Mouse (Mus musculus): ENCODE measurements around the gene Gramd1b. TPM values are rescaled to one million over a fixed set of nuclear protein-coding genes. Genes with fewer than 3 reads are reported as not detected.

Gene Gramd1b
- polyA plus RNA-seq, 1 experiment from 2014 or later, result 2.8 TPM

GRCm38 (mm10) chr9:40418803-40419202 is 112.4 kb downstream of the Gramd1b start:
- no peaks in the 10 kb centered on the region for H3K4me1 ChIP-seq (ENCODE audit: control insufficient read depth, insufficient read depth, low read length)
- no peaks in the 10 kb centered on the region; the same call in 1 of the 2 replicates for H3K36me3 ChIP-seq (ENCODE audit: control insufficient read depth, insufficient read depth, low read length)
- 92% methylated on average over 5 of the region's 5 CpGs for WGBS
- H3K4me2 ChIP-seq (ENCODE audit: low read depth, severe bottlenecking), result no peak overlapping the region
- ATAC-seq (ENCODE audit: insufficient number of reproducible peaks, low FRiP score, low TSS enrichment, low read depth) (no peak), DNase-seq (ENCODE audit: low spot score) (no peak)
- H3K9ac ChIP-seq (ENCODE audit: low read length), result no peak overlapping the region
- H3K27me3 ChIP-seq (ENCODE audit: control insufficient read depth, insufficient read depth, low read length), result no peaks in the 10 kb centered on the region
- H3K27ac ChIP-seq (replicated peaks; ENCODE audit: low read depth, low read length), result no peak overlapping the region
- no peak overlapping the region for H3K4me3 ChIP-seq (ENCODE audit: low read depth, low read length)
- H3K9me3 ChIP-seq (ENCODE audit: control insufficient read depth, low read length), result no peaks in the 10 kb centered on the region

- WGBS, result 84% methylated on average over 7 of the region's 7 CpGs
- no peaks in the 10 kb centered on the region for H3K4me1 ChIP-seq (ENCODE audit: control insufficient read depth, insufficient read depth, low read length)
- H3K36me3 ChIP-seq (ENCODE audit: control insufficient read depth, insufficient read depth, low read length), result no peaks in the 10 kb centered on the region
- H3K27ac ChIP-seq (replicated peaks; ENCODE audit: low read depth, low read length), result no peak overlapping the region
- no peak for DNase-seq (ENCODE audit: low spot score)
- no peaks in the 10 kb centered on the region for H3K9me3 ChIP-seq (ENCODE audit: control insufficient read depth, low read length)
- H3K9ac ChIP-seq (ENCODE audit: low read length), result no peak overlapping the region
- no peak overlapping the region for H3K4me3 ChIP-seq (ENCODE audit: low read depth, low read length)
- no peak overlapping the region for H3K4me2 ChIP-seq (ENCODE audit: low read depth, severe bottlenecking)
- H3K27me3 ChIP-seq (ENCODE audit: control insufficient read depth, insufficient read depth, low read length), result no peaks in the 10 kb centered on the region
- no peak for ATAC-seq (ENCODE audit: insufficient number of reproducible peaks, low FRiP score, low TSS enrichment, low read depth)
These were observed 115.0 kb downstream of the Gramd1b start for GRCm38 (mm10) chr9:40416150-40416549.

- DNase-seq (ENCODE audit: low spot score) (peak; percentile 58), ATAC-seq (ENCODE audit: insufficient number of reproducible peaks, low FRiP score, low TSS enrichment, low read depth) (peak; percentile 56)
- no peaks in the 10 kb centered on the region for H3K9me3 ChIP-seq (ENCODE audit: control insufficient read depth, low read length)
- no peaks in the 10 kb centered on the region for H3K36me3 ChIP-seq (ENCODE audit: control insufficient read depth, insufficient read depth, low read length)
- H3K27ac ChIP-seq (replicated peaks; ENCODE audit: low read depth, low read length), result no peak overlapping the region
- peak overlapping the region; percentile 53 for H3K4me3 ChIP-seq (ENCODE audit: low read depth, low read length)
- WGBS, result 36% methylated on average over 18 of the region's 18 CpGs
- H3K9ac ChIP-seq (ENCODE audit: low read length), result peak overlapping the region; percentile 73
- peak overlapping the region; percentile 89 for H3K4me2 ChIP-seq (ENCODE audit: low read depth, severe bottlenecking)
- H3K4me1 ChIP-seq (ENCODE audit: control insufficient read depth, insufficient read depth, low read length), result no peaks in the 10 kb centered on the region
- no peaks in the 10 kb centered on the region for H3K27me3 ChIP-seq (ENCODE audit: control insufficient read depth, insufficient read depth, low read length)
These were observed 116.0 kb downstream of the Gramd1b start for GRCm38 (mm10) chr9:40414904-40415766.

GRCm38 (mm10) chr9:40414498-40414903 is 116.7 kb downstream of the Gramd1b start:
- peak; percentile 79 for DNase-seq (ENCODE audit: low spot score)
- peak; percentile 48; the same call in 1 of the 2 replicates for ATAC-seq (ENCODE audit: insufficient number of reproducible peaks, low FRiP score, low TSS enrichment, low read depth)
- Histone ChIP-seq H3K27me3 (ENCODE audit: control insufficient read depth, insufficient read depth, low read length) (no peaks in the 10 kb centered on the region), H3K9me3 (ENCODE audit: control insufficient read depth, low read length) (no peaks in the 10 kb centered on the region), H3K36me3 (ENCODE audit: control insufficient read depth, insufficient read depth, low read length) (no peaks in the 10 kb centered on the region), H3K4me1 (ENCODE audit: control insufficient read depth, insufficient read depth, low read length) (no peaks in the 10 kb centered on the region), H3K9ac (ENCODE audit: low read length) (peak overlapping the region; percentile 73), H3K27ac (replicated peaks; ENCODE audit: low read depth, low read length) (no peak overlapping the region), H3K4me2 (ENCODE audit: low read depth, severe bottlenecking) (peak overlapping the region; percentile 89), H3K4me3 (ENCODE audit: low read depth, low read length) (peak overlapping the region; percentile 53)
- under 1% methylated on average over 15 of the region's 15 CpGs for WGBS

- ATAC-seq (ENCODE audit: insufficient number of reproducible peaks, low FRiP score, low TSS enrichment, low read depth) (no peak), DNase-seq (ENCODE audit: low spot score) (no peak)
- Histone ChIP-seq H3K27me3 (ENCODE audit: control insufficient read depth, insufficient read depth, low read length) (no peaks in the 10 kb centered on the region), H3K36me3 (ENCODE audit: control insufficient read depth, insufficient read depth, low read length) (no peaks in the 10 kb centered on the region), H3K9me3 (ENCODE audit: control insufficient read depth, low read length) (no peaks in the 10 kb centered on the region), H3K4me3 (ENCODE audit: low read depth, low read length) (no peak overlapping the region), H3K9ac (ENCODE audit: low read length) (no peak overlapping the region), H3K27ac (replicated peaks; ENCODE audit: low read depth, low read length) (no peak overlapping the region), H3K4me2 (ENCODE audit: low read depth, severe bottlenecking) (no peak overlapping the region), H3K4me1 (ENCODE audit: control insufficient read depth, insufficient read depth, low read length) (no peaks in the 10 kb centered on the region)
- 84% methylated on average over 4 of the region's 4 CpGs for WGBS
These were observed 117.6 kb downstream of the Gramd1b start for GRCm38 (mm10) chr9:40413601-40414000.

GRCm38 (mm10) chr9:40412931-40413330 is 118.3 kb downstream of the Gramd1b start:
- H3K4me3 ChIP-seq (ENCODE audit: low read depth, low read length), result no peak overlapping the region
- H3K27me3 ChIP-seq (ENCODE audit: control insufficient read depth, insufficient read depth, low read length), result no peaks in the 10 kb centered on the region
- ATAC-seq (ENCODE audit: insufficient number of reproducible peaks, low FRiP score, low TSS enrichment, low read depth) (no peak), DNase-seq (ENCODE audit: low spot score) (no peak)
- WGBS, result 91% methylated on average over 14 of the region's 14 CpGs
- no peaks in the 10 kb centered on the region for H3K36me3 ChIP-seq (ENCODE audit: control insufficient read depth, insufficient read depth, low read length)
- no peak overlapping the region for H3K27ac ChIP-seq (replicated peaks; ENCODE audit: low read depth, low read length)
- no peak overlapping the region for H3K4me2 ChIP-seq (ENCODE audit: low read depth, severe bottlenecking)
- no peaks in the 10 kb centered on the region for H3K9me3 ChIP-seq (ENCODE audit: control insufficient read depth, low read length)
- H3K4me1 ChIP-seq (ENCODE audit: control insufficient read depth, insufficient read depth, low read length), result no peaks in the 10 kb centered on the region
- no peak overlapping the region for H3K9ac ChIP-seq (ENCODE audit: low read length)

GRCm38 (mm10) chr9:40412246-40412645 is 118.9 kb downstream of the Gramd1b start:
- H3K27ac ChIP-seq (replicated peaks; ENCODE audit: low read depth, low read length), result no peak overlapping the region
- no peaks in the 10 kb centered on the region for H3K4me1 ChIP-seq (ENCODE audit: control insufficient read depth, insufficient read depth, low read length)
- 86% methylated on average over 4 of the region's 4 CpGs for WGBS
- no peaks in the 10 kb centered on the region for H3K27me3 ChIP-seq (ENCODE audit: control insufficient read depth, insufficient read depth, low read length)
- no peak for ATAC-seq (ENCODE audit: insufficient number of reproducible peaks, low FRiP score, low TSS enrichment, low read depth)
- no peak overlapping the region for H3K4me3 ChIP-seq (ENCODE audit: low read depth, low read length)
- no peak overlapping the region for H3K4me2 ChIP-seq (ENCODE audit: low read depth, severe bottlenecking)
- H3K36me3 ChIP-seq (ENCODE audit: control insufficient read depth, insufficient read depth, low read length), result no peaks in the 10 kb centered on the region
- DNase-seq (ENCODE audit: low spot score), result no peak
- H3K9me3 ChIP-seq (ENCODE audit: control insufficient read depth, low read length), result no peaks in the 10 kb centered on the region
- H3K9ac ChIP-seq (ENCODE audit: low read length), result no peak overlapping the region

GRCm38 (mm10) chr9:40410895-40411294 is 120.3 kb downstream of the Gramd1b start:
- DNase-seq (ENCODE audit: low spot score) (no peak), ATAC-seq (ENCODE audit: insufficient number of reproducible peaks, low FRiP score, low TSS enrichment, low read depth) (no peak)
- H3K27me3 ChIP-seq (ENCODE audit: control insufficient read depth, insufficient read depth, low read length), result no peaks in the 10 kb centered on the region
- no peak overlapping the region for H3K9ac ChIP-seq (ENCODE audit: low read length)
- H3K36me3 ChIP-seq (ENCODE audit: control insufficient read depth, insufficient read depth, low read length), result no peaks in the 10 kb centered on the region
- H3K27ac ChIP-seq (replicated peaks; ENCODE audit: low read depth, low read length), result no peak overlapping the region
- no peaks in the 10 kb centered on the region for H3K4me1 ChIP-seq (ENCODE audit: control insufficient read depth, insufficient read depth, low read length)
- H3K4me3 ChIP-seq (ENCODE audit: low read depth, low read length), result no peak overlapping the region
- H3K9me3 ChIP-seq (ENCODE audit: control insufficient read depth, low read length), result no peaks in the 10 kb centered on the region
- WGBS, result 94% methylated on average over 3 of the region's 3 CpGs
- H3K4me2 ChIP-seq (ENCODE audit: low read depth, severe bottlenecking), result no peak overlapping the region

Data from limb, embryonic 11.5 days (tissue).